Mouse (Mus musculus) stomach, embryonic 15.5 days (tissue): ENCODE data around the gene Tln2. TPM values are rescaled to one million over a fixed set of nuclear protein-coding genes. Genes with fewer than 3 reads are reported as not detected.

ENCODE experiments used
- ATAC-seq: fragments of 200-750 bp; cut with Nextera tagmentation; 2 replicates; pipeline ENCODE4 v1.8.0; 2017; ENCODE audit warnings: low read depth, moderate number of reproducible peaks, moderate TSS enrichment; ENCODE audit not compliant: insufficient read depth, low FRiP score
- H3K27ac ChIP-seq: fragments of 300-500 bp; sonication (generic); 2 replicates; pipeline ENCODE4 v1.5.1; 2015; ENCODE audit warnings: mild to moderate bottlenecking, inconsistent platforms
- H3K27me3 ChIP-seq: fragments of 300-500 bp; sonication (generic); replicated peaks from 2 replicates; pipeline ENCODE4 v1.6.1; 2015; ENCODE audit warnings: inconsistent platforms
- H3K36me3 ChIP-seq: fragments of 300-500 bp; sonication (generic); 2 replicates; pipeline ENCODE4 v1.6.1; 2015; ENCODE audit warnings: inconsistent platforms
- H3K4me1 ChIP-seq: fragments of 300-500 bp; sonication (generic); 2 replicates; pipeline ENCODE4 v1.6.1; 2015; ENCODE audit warnings: inconsistent platforms
- H3K4me2 ChIP-seq: fragments of 300-500 bp; sonication (generic); 2 replicates; pipeline ENCODE4 v1.6.1; 2015; ENCODE audit warnings: mild to moderate bottlenecking, inconsistent platforms
- H3K4me3 ChIP-seq: fragments of 300-500 bp; sonication (generic); replicated peaks from 2 replicates; pipeline ENCODE4 v1.5.1; 2015; ENCODE audit warnings: inconsistent platforms
- H3K9ac ChIP-seq: fragments of 300-500 bp; sonication (generic); 2 replicates; pipeline ENCODE4 v1.6.1; 2015; ENCODE audit warnings: inconsistent platforms
- H3K9me3 ChIP-seq: fragments of 300-500 bp; sonication (generic); 2 replicates; pipeline ENCODE4 v1.6.1; 2016; ENCODE audit warnings: inconsistent platforms
- WGBS: fragments of 180-500 bp; shearing (Covaris S2); methylation state at CpG from one replicate; pipeline ENCODE4 v1.1.7; 2015; 5-methylcytosine and 5-hydroxymethylcytosine counted together
- polyA plus RNA-seq: library from polyadenylated mRNA; unstranded; fragments of >200 nt; fragmentation: Nextera tagmentation; extraction: Ambion mirVana; gene quantifications from 2 replicates; pipeline ENCODE4 v1.2.1, GENCODE M21; 2015

Gene Tln2
- polyA plus RNA-seq, 1 experiment from 2014 or later, result 32.6 TPM

DNA sequence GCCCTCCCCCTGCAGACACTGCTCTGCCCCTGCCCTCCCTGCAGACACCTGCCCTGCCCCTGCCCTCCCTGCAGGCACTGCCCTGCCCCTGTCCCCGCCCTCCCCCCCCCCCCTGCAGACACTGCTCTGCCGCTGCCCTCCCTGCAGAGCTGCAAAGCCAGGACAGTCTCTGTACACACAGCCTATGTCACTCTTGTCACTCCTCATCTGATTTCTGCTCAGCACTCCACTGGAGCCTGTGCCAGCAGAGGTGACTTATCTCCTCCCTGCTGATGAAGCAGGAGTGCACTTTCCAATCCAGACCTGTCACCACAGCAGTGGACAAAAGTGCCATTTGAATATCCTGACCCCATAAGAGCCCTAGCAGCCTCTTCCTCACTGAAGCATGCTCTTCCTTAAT lies 118.0 kb downstream of the Tln2 start:
- H3K27me3 ChIP-seq, result no peaks in the 10 kb centered on the region

DNA sequence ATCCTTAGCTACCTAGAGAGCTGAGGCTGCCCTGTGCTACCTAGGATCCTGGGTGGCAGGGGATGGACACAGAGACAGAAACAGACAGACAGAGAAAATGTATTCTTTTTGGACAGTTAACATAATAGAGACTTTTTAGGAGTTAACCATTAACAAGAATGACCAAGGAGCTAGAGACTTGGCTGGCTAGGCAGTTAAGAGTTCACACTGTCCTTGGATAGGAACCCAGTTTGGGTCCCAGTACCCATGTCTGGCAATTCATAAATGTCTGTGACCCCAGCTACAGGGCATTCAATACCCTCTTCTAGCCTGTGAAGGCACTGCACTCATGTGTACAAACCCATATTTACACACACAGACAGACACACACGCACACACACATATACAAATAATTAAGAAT lies 122.0 kb downstream of the Tln2 start:
- Histone ChIP-seq H3K4me3 (no peak overlapping the region), H3K4me1 (peaks cover 7% of the 10 kb centered on the region; the same call in 1 of the 2 replicates), H3K36me3 (no peaks in the 10 kb centered on the region), H3K4me2 (no peak overlapping the region), H3K27me3 (no peaks in the 10 kb centered on the region), H3K9me3 (no peaks in the 10 kb centered on the region), H3K9ac (no peak overlapping the region), H3K27ac (no peak overlapping the region)
- no peak for ATAC-seq
- 83% methylated on average over 1 of the region's 1 CpGs for WGBS

More for the DNA sequence above, 118.0 kb downstream of the Tln2 start:
- no peaks in the 10 kb centered on the region for H3K36me3 ChIP-seq
- H3K4me2 ChIP-seq, result no peak overlapping the region
- no peak for ATAC-seq
- H3K4me1 ChIP-seq, result 0 out of 2 replicates have a peak, but pooled peaks cover 4% of the 10 kb centered on the region
- no peak overlapping the region for H3K27ac ChIP-seq
- 30% methylated on average over 1 of the region's 2 CpGs for WGBS
- no peak overlapping the region for H3K4me3 ChIP-seq
- H3K9ac ChIP-seq, result no peak overlapping the region
- no peaks in the 10 kb centered on the region for H3K9me3 ChIP-seq

- no peaks in the 10 kb centered on the region for H3K36me3 ChIP-seq
- no peak overlapping the region for H3K4me3 ChIP-seq
- H3K9me3 ChIP-seq, result no peaks in the 10 kb centered on the region
- peak overlapping the region; percentile 15; the same call in 1 of the 2 replicates for H3K4me2 ChIP-seq
- H3K27ac ChIP-seq, result peak overlapping the region; percentile 48
- 40% methylated on average over 10 of the region's 10 CpGs for WGBS
- no peak for ATAC-seq
- peaks cover 7% of the 10 kb centered on the region; the same call in 1 of the 2 replicates for H3K4me1 ChIP-seq
- H3K9ac ChIP-seq, result no peak overlapping the region
- H3K27me3 ChIP-seq, result no peaks in the 10 kb centered on the region
Measured at GRCm38 (mm10) chr9:67435333-67436154, 124.0 kb downstream of the Tln2 start.

DNA sequence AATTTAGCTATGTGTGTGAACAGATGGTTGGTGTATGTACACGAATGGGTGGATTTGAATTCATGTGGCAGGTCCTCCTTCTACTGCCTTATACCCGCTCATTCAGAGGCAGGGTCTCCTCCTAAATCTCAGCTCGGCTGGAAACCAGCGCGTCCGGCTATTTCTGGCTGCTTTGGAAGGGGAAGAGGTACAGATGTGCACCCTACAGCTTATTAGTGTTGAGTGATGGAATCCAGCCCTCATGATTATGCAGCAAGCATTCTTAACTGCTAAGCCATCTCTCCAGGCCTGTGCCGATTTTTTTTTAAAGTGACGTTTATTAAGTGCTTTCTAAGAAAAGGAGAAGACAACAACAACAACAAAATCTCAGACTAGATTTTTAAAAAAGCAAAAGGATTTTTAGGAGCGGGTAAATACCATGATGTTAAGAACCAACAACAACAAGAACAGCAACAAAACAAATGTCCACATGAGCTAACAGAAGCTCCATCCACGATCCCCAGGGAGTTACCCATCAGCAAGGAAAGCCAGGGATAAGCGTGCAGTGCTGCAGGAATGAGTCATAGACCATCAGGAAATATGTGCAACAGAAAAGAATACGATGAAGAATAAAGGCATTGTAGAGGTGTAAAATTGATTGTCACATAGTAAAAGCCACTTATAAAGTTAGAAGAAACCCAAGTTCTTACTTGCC lies 130.2 kb downstream of the Tln2 start:
- H3K27me3 ChIP-seq, result no peaks in the 10 kb centered on the region
- no peaks in the 10 kb centered on the region for H3K9me3 ChIP-seq
- WGBS, result 58% methylated on average over 12 of the region's 12 CpGs
- H3K4me1 ChIP-seq, result 0 out of 2 replicates have a peak, but pooled peaks cover 8% of the 10 kb centered on the region
- H3K27ac ChIP-seq, result no peak overlapping the region
- no peaks in the 10 kb centered on the region for H3K36me3 ChIP-seq
- H3K4me3 ChIP-seq, result no peak overlapping the region
- ATAC-seq, result no peak
- H3K9ac ChIP-seq, result no peak overlapping the region
- H3K4me2 ChIP-seq, result no peak overlapping the region

GRCm38 (mm10) chr9:67428306-67429047 lies 131.0 kb downstream of the Tln2 start:
- no peaks in the 10 kb centered on the region for H3K27me3 ChIP-seq
- H3K4me1 ChIP-seq, result 0 out of 2 replicates have a peak, but pooled peaks cover 8% of the 10 kb centered on the region
- no peak overlapping the region for H3K9ac ChIP-seq
- no peaks in the 10 kb centered on the region for H3K36me3 ChIP-seq
- no peak overlapping the region for H3K4me3 ChIP-seq
- no peak for ATAC-seq
- 85% methylated on average over 15 of the region's 15 CpGs for WGBS
- H3K4me2 ChIP-seq, result no peak overlapping the region
- H3K9me3 ChIP-seq, result no peaks in the 10 kb centered on the region
- no peak overlapping the region for H3K27ac ChIP-seq

DNA sequence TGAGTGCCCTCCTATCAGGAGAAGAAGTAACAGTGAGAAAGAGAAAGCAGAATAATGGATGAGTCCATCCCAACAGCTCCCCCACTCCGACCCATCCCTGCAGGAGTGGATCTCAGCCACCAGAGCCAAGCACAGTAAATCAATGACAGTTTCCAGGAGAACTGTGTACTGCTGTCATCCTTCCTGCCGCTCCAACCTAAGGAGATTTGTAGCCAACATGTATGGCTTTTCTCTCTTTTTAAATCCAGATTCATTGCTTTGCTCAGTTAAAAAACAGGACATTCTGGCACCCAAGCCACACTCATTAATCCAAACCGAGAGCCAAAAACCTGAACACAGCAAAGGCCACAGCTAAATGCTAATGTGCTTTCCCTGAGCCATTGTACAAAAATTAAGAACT lies 133.2 kb downstream of the Tln2 start:
- H3K27ac ChIP-seq, result peak overlapping the region; percentile 38; the same call in 1 of the 2 replicates
- no peak overlapping the region for H3K9ac ChIP-seq
- H3K27me3 ChIP-seq, result no peaks in the 10 kb centered on the region
- H3K4me2 ChIP-seq, result no peak overlapping the region
- H3K4me1 ChIP-seq, result 0 out of 2 replicates have a peak, but pooled peaks cover 8% of the 10 kb centered on the region
- no peaks in the 10 kb centered on the region for H3K9me3 ChIP-seq
- WGBS, result 47% methylated on average over 3 of the region's 3 CpGs
- ATAC-seq, result peak; percentile 40; the same call in 1 of the 2 replicates
- H3K4me3 ChIP-seq, result no peak overlapping the region
- H3K36me3 ChIP-seq, result no peaks in the 10 kb centered on the region

- Histone ChIP-seq H3K27me3 (no peaks in the 10 kb centered on the region), H3K4me2 (no peak overlapping the region), H3K4me3 (no peak overlapping the region), H3K9ac (no peak overlapping the region), H3K27ac (no peak overlapping the region), H3K9me3 (no peaks in the 10 kb centered on the region), H3K36me3 (no peaks in the 10 kb centered on the region), H3K4me1 (0 out of 2 replicates have a peak, but pooled peaks cover 8% of the 10 kb centered on the region)
- 55% methylated on average over 7 of the region's 7 CpGs for WGBS
- no peak for ATAC-seq
Measured at GRCm38 (mm10) chr9:67424110-67424509, 135.4 kb downstream of the Tln2 start.

- ATAC-seq, result no peak
- no peak overlapping the region for H3K4me2 ChIP-seq
- H3K36me3 ChIP-seq, result no peaks in the 10 kb centered on the region
- H3K9ac ChIP-seq, result no peak overlapping the region
- H3K4me3 ChIP-seq, result no peak overlapping the region
- H3K27me3 ChIP-seq, result no peaks in the 10 kb centered on the region
- H3K4me1 ChIP-seq, result 0 out of 2 replicates have a peak, but pooled peaks cover 3% of the 10 kb centered on the region
- H3K27ac ChIP-seq, result no peak overlapping the region
- WGBS, result 60% methylated on average over 6 of the region's 6 CpGs
- H3K9me3 ChIP-seq, result no peaks in the 10 kb centered on the region
Measured at GRCm38 (mm10) chr9:67418092-67418491, 141.4 kb downstream of the Tln2 start.

DNA sequence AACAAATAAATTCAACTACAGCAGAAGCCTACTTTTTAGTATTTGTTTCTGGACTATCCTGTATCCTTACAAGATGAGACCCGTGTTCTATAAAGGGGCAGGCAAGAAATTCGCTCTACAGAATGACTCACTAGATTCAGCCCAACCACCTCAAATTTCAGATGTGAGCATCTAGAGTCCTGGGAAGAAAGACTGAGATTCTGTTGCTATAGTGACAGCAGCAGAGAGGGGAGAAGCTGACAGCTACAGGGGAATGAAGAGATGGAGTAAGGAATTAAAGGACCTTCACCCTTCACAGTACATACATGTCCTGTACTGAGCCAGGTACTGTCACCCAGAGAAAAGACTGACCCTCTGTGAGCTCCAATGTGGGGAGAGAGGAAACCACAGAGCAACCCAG lies 148.8 kb downstream of the Tln2 start:
- ATAC-seq, result no peak
- Histone ChIP-seq H3K4me1 (no peaks in the 10 kb centered on the region), H3K9ac (no peak overlapping the region), H3K9me3 (no peaks in the 10 kb centered on the region), H3K4me2 (no peak overlapping the region), H3K4me3 (no peak overlapping the region), H3K36me3 (no peaks in the 10 kb centered on the region), H3K27ac (no peak overlapping the region), H3K27me3 (no peaks in the 10 kb centered on the region)
- WGBS, result 86% methylated on average over 2 of the region's 2 CpGs

- Histone ChIP-seq H3K36me3 (no peaks in the 10 kb centered on the region), H3K4me3 (no peak overlapping the region), H3K27me3 (no peaks in the 10 kb centered on the region), H3K9me3 (no peaks in the 10 kb centered on the region), H3K27ac (no peak overlapping the region), H3K4me1 (no peaks in the 10 kb centered on the region), H3K4me2 (no peak overlapping the region), H3K9ac (no peak overlapping the region)
- 70% methylated on average over 7 of the region's 7 CpGs for WGBS
- ATAC-seq, result no peak
Measured at GRCm38 (mm10) chr9:67404736-67405135, 154.8 kb downstream of the Tln2 start.

GRCm38 (mm10) chr9:67399563-67399962 lies 159.9 kb downstream of the Tln2 start:
- Histone ChIP-seq H3K4me1 (no peaks in the 10 kb centered on the region), H3K4me2 (no peak overlapping the region), H3K27ac (no peak overlapping the region), H3K4me3 (no peak overlapping the region), H3K36me3 (no peaks in the 10 kb centered on the region), H3K27me3 (no peaks in the 10 kb centered on the region), H3K9me3 (no peaks in the 10 kb centered on the region), H3K9ac (no peak overlapping the region)
- 86% methylated on average over 6 of the region's 6 CpGs for WGBS
- ATAC-seq, result no peak
